8 mouse cellular contexts compared by ENCODE assay signal in the genomic region with DNA sequence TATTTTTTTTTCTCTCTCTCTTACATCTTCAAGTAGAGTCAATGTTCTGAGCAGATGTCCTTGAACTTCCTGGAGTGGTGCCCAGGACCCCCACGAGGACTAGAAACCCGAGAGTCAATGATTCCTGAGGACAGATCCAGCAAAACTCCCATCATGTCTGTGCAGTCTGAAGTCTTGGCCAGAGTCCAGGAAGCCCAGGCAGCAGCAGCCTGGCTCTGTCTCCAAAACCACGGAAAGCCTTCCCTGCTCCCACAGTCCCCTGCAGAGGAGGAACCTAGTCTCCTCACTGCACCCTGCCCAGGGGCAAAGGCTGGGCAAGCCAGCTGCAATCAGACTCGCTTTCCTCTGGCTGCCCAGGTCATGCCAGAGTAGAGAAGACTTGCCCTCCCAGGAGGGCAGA.
DNase-seq lines count a peak whose midpoint lies in the region; ATAC-seq and TF ChIP-seq lines count a peak whose summit lies in the region.

No protein-coding gene starts in this region.

- H3K4me1 ChIP-seq in bone marrow macrophage, adult 2 months (ENCODE audit: control insufficient read depth, insufficient read depth, low read length) = peaks cover 52% of the 10 kb centered on the region
- H3K4me1 ChIP-seq in embryonic facial prominence, embryonic 15.5 days = peaks cover 25% of the 10 kb centered on the region
- H3K4me1 ChIP-seq in kidney, embryonic 15.5 days = peaks cover 20% of the 10 kb centered on the region
- H3K4me1 ChIP-seq in liver, embryonic 11.5 days (replicated peaks; ENCODE audit: control insufficient read depth, insufficient read depth, low read length) = no peaks in the 10 kb centered on the region

- H3K27ac ChIP-seq in bone marrow macrophage, adult 2 months (ENCODE audit: insufficient read depth, low read depth, low read length) = peak overlapping the region; percentile 88
- H3K27ac ChIP-seq in embryonic facial prominence, embryonic 15.5 days (replicated peaks) = peak overlapping the region; percentile 48
- H3K27ac ChIP-seq in kidney, embryonic 15.5 days = peak overlapping the region; percentile 39; the same call in 1 of the 2 replicates
- no peak overlapping the region for H3K27ac ChIP-seq in liver, embryonic 11.5 days (ENCODE audit: low read depth, low read length)

- no peak overlapping the region for H3K9ac ChIP-seq in embryonic facial prominence, embryonic 15.5 days
- H3K9ac ChIP-seq in kidney, embryonic 15.5 days = no peak overlapping the region
- no peak overlapping the region for H3K9ac ChIP-seq in liver, embryonic 11.5 days (ENCODE audit: low read depth, low read length)

- no peaks in the 10 kb centered on the region for H3K36me3 ChIP-seq in embryonic facial prominence, embryonic 15.5 days
- no peaks in the 10 kb centered on the region for H3K36me3 ChIP-seq in kidney, embryonic 15.5 days
- H3K36me3 ChIP-seq in liver, embryonic 11.5 days (ENCODE audit: control insufficient read depth, insufficient read depth, low read length) = no peaks in the 10 kb centered on the region

- ATAC-seq in embryonic facial prominence, embryonic 15.5 days (ENCODE audit: insufficient number of reproducible peaks, low FRiP score, low TSS enrichment, low read depth) = peak; percentile 78; the same call in 1 of the 2 replicates
- ATAC-seq in kidney, embryonic 15.5 days (replicated peaks; ENCODE audit: low FRiP score) = 0 out of 2 replicates have a peak, but pooled peaks have one; percentile 44
- ATAC-seq in liver, embryonic 11.5 days (replicated peaks; ENCODE audit: low FRiP score) = no peak

- H3K9me3 ChIP-seq in embryonic facial prominence, embryonic 15.5 days (replicated peaks) = no peaks in the 10 kb centered on the region
- H3K9me3 ChIP-seq in kidney, embryonic 15.5 days (replicated peaks) = no peaks in the 10 kb centered on the region
- H3K9me3 ChIP-seq in liver, embryonic 11.5 days (ENCODE audit: control insufficient read depth, low read length) = no peaks in the 10 kb centered on the region

- DNase-seq in left cerebral cortex, postnatal 10 days (ENCODE audit: extremely low spot score in 1 of 2, low spot score in 2 of 2) = peak; percentile 62 to 75
- DNase-seq in left cerebral cortex, adult 9 months (ENCODE audit: low spot score in 2 of 2) = no peak
- peak; percentile 42 for DNase-seq in skeletal muscle tissue, adult 2 months (ENCODE audit: low read depth, low spot score)
- DNase-seq in liver, embryonic 11.5 days (ENCODE audit: low spot score) = no peak
- no peak for DNase-seq in layer of hippocampus, postnatal 14 days (ENCODE audit: low spot score in 2 of 2)

- H3K27me3 ChIP-seq in embryonic facial prominence, embryonic 15.5 days = no peaks in the 10 kb centered on the region; the same call in 1 of the 2 replicates
- H3K27me3 ChIP-seq in kidney, embryonic 15.5 days = no peaks in the 10 kb centered on the region
- no peaks in the 10 kb centered on the region for H3K27me3 ChIP-seq in liver, embryonic 11.5 days (replicated peaks; ENCODE audit: control insufficient read depth, insufficient read depth, low read length)

- no peak for TF ChIP-seq POLR2A in bone marrow macrophage, adult 2 months (IDR thresholded peaks at IDR 0.05; ENCODE audit: borderline replicate concordance, low read depth, low read length)

- no peak overlapping the region for H3K4me3 ChIP-seq in bone marrow macrophage, adult 2 months (ENCODE audit: insufficient read depth, low read length)
- no peak overlapping the region for H3K4me3 ChIP-seq in embryonic facial prominence, embryonic 15.5 days (replicated peaks)
- no peak overlapping the region for H3K4me3 ChIP-seq in kidney, embryonic 15.5 days (replicated peaks)
- no peak overlapping the region for H3K4me3 ChIP-seq in liver, embryonic 11.5 days (ENCODE audit: low read depth, low read length)

- no peak overlapping the region for H3K4me2 ChIP-seq in embryonic facial prominence, embryonic 15.5 days (replicated peaks)
- H3K4me2 ChIP-seq in kidney, embryonic 15.5 days = no peak overlapping the region
- no peak overlapping the region for H3K4me2 ChIP-seq in liver, embryonic 11.5 days

- TF ChIP-seq CTCF in bone marrow macrophage, adult 2 months (IDR thresholded peaks at IDR 0.05; ENCODE audit: low read depth, low read length) = no peak

- intact Hi-C loops in left cerebral cortex, postnatal 10 days (cut with DNase I) = loop anchor here (5.0 kb wide), 1 partner anchor 64 kb away; no protein-coding TSS in a partner anchor

- WGBS in embryonic facial prominence, embryonic 15.5 days = 4% methylated on average over 4 of the region's 4 CpGs
- WGBS in kidney, embryonic 15.5 days = 11% methylated on average over 4 of the region's 4 CpGs
- 32% methylated on average over 4 of the region's 4 CpGs for WGBS in liver, embryonic 11.5 days

Comparison
In these comparisons a context has a peak if more than half of its experiments do, and no peak if none do; other contexts are left out.
1. DNase-seq: peak in left cerebral cortex, postnatal 10 days (2 of 2) and skeletal muscle tissue, adult 2 months (single experiment); none in left cerebral cortex, adult 9 months (0 of 2), liver, embryonic 11.5 days (single experiment) and layer of hippocampus, postnatal 14 days (0 of 2).